Mouse (Mus musculus) cerebellum, adult 2 months (tissue): ENCODE results near the gene 4930518I15Rik. TPM values are rescaled to one million over a fixed set of nuclear protein-coding genes. Genes with fewer than 3 reads are reported as not detected.

Experiments used
- DNase-seq, 2 experiments: peaks; one replicate each; pipeline ENCODE4 v3.0.0; 2021
- H3K27ac ChIP-seq: fragments of 200-500 bp; 2 replicates; pipeline ENCODE4 v1.5.1; 2012; ENCODE audit warnings: low read length, control low read depth, inconsistent platforms; ENCODE audit not compliant: insufficient read depth
- H3K27me3 ChIP-seq: fragments of 200-500 bp; 2 replicates; pipeline ENCODE4 v1.6.1; 2012; ENCODE audit warnings: inconsistent platforms, mild to moderate bottlenecking, low read length, moderate library complexity; ENCODE audit not compliant: control insufficient read depth, insufficient read depth
- H3K4me1 ChIP-seq: fragments of 200-500 bp; 2 replicates; pipeline ENCODE4 v1.6.1; 2011; ENCODE audit warnings: low read length; ENCODE audit not compliant: control insufficient read depth, insufficient read depth
- H3K4me3 ChIP-seq: fragments of 200-500 bp; replicated peaks from 2 replicates; pipeline ENCODE3; 2011; ENCODE audit warnings: mild to moderate bottlenecking, low read depth, low read length, control low read depth; ENCODE audit not compliant: insufficient read depth
- CTCF ChIP-seq: fragments of 200-500 bp; IDR thresholded peaks from 2 replicates; pipeline ENCODE4 v1.5.1; 2011; ENCODE audit warnings: low read depth, mild to moderate bottlenecking, control low read depth, low read length, moderate library complexity, borderline replicate concordance; ENCODE audit not compliant: insufficient read depth
- POLR2A ChIP-seq: fragments of 200-500 bp; IDR thresholded peaks from 2 replicates; pipeline ENCODE4 v1.6.1; 2011; ENCODE audit warnings: low read length, control low read depth, borderline replicate concordance; ENCODE audit not compliant: insufficient read depth
- WGBS: fragments of 180-500 bp; shearing (Covaris S2); methylation state at CpG from one replicate; pipeline ENCODE4 v1.1.7; 2018; 5-methylcytosine and 5-hydroxymethylcytosine counted together
- polyA plus RNA-seq: library from polyadenylated mRNA; depleted of rRNA; stranded (reverse); fragments of >200 nt; gene quantifications from 2 replicates; pipeline ENCODE4 v1.2.3, GENCODE M21; 2012; rRNA removed

4930518I15Rik gene
- polyA plus RNA-seq, 1 experiment: 5.8 TPM

- 86% methylated on average over 3 of the region's 3 CpGs for WGBS
- no peak for DNase-seq
- Histone ChIP-seq H3K4me3 (no peak overlapping the region), H3K27me3 (no peaks in the 10 kb centered on the region), H3K4me1 (no peaks in the 10 kb centered on the region), H3K27ac (no peak overlapping the region)
- TF ChIP-seq CTCF: no peak
- no peak for TF ChIP-seq POLR2A
Measured at GRCm38 (mm10) chr2:156815412-156815811, 42.3 kb downstream of the 4930518I15Rik start.

- Histone ChIP-seq H3K4me3 (no peak overlapping the region), H3K4me1 (no peaks in the 10 kb centered on the region), H3K27me3 (no peaks in the 10 kb centered on the region), H3K27ac (no peak overlapping the region)
- no peak for DNase-seq
- 39% methylated on average over 5 of the region's 5 CpGs for WGBS
- no peak for TF ChIP-seq POLR2A
- TF ChIP-seq CTCF: no peak
Measured at GRCm38 (mm10) chr2:156814893-156815292, 42.9 kb downstream of the 4930518I15Rik start.

GRCm38 (mm10) chr2:156814344-156814801 lies 43.4 kb downstream of the 4930518I15Rik start:
- 29% methylated on average over 8 of the region's 8 CpGs for WGBS
- Histone ChIP-seq H3K4me3 (no peak overlapping the region), H3K27me3 (no peaks in the 10 kb centered on the region), H3K4me1 (no peaks in the 10 kb centered on the region), H3K27ac (no peak overlapping the region)
- no peak for DNase-seq
- TF ChIP-seq CTCF: no peak
- no peak for TF ChIP-seq POLR2A

DNA sequence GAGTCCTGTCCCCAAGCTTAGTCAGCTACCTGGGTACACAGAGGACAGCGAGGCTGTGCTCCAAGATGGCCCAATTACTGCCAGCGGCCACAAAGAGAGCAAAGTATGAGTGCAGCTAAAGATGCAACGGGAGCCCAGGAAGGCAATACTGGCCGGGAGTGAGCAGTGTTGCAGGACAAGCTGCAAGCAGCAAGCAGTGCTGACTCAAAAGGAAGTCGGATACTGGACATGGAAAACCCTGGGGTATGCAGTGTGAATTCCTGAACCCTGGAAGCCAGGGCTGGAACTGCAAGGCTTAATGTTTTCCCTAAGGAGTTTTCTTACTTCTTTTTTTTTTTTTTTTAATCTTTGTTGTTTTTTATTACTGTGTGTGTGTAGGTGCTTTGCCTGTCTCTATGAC lies 46.2 kb downstream of the 4930518I15Rik start:
- Histone ChIP-seq H3K27me3 (no peaks in the 10 kb centered on the region), H3K4me3 (no peak overlapping the region), H3K27ac (no peak overlapping the region), H3K4me1 (no peaks in the 10 kb centered on the region)
- 84% methylated on average over 5 of the region's 5 CpGs for WGBS
- no peak for DNase-seq
- no peak for TF ChIP-seq POLR2A
- TF ChIP-seq CTCF: no peak

DNA sequence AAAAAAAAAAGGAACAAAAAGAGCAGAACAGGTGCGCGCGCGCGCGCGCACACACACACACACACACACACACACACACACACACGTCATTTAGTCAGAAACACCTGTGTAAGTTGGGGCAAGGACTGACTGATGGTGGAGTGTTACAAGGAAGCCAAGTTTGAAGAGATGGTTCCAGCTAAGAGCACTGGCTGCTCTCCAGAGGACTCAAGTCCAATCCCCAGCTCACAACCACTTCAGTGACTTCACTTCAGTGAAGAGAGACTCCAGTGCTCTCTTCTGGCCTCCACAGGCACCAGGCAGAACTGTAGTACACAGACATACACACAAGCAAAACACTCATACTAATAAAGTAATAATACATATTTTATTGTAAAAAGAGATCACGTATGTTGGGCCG lies 47.0 kb downstream of the 4930518I15Rik start:
- TF ChIP-seq CTCF (no peak), POLR2A (no peak)
- 91% methylated on average over 10 of the region's 10 CpGs for WGBS
- H3K4me1 ChIP-seq: no peaks in the 10 kb centered on the region

DNA sequence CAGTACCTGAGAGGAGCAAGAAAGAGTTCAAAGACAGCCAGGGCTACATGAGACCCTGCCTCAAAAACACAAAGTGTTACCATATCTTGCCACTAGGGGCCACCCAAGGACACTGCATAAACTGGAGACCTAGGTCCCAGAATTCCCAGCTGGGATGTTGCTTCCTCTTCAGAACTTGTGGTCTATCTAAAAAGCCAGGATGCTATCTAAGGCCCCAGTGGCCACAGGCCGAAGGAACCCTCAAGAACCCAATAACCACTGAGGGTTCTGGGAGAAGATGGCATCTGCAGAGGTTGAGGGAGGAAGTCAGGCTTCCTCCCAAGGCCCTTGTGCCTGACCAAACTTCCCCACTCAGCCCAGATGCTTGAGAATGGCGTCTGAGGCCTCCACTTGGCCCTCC lies 48.2 kb downstream of the 4930518I15Rik start:
- 32% methylated on average over 2 of the region's 2 CpGs for WGBS
- H3K4me3 ChIP-seq: no peak overlapping the region

More for the DNA sequence above, 47.0 kb downstream of the 4930518I15Rik start:
- Histone ChIP-seq H3K27ac (no peak overlapping the region), H3K4me3 (no peak overlapping the region), H3K27me3 (no peaks in the 10 kb centered on the region)
- DNase-seq: no peak

DNA sequence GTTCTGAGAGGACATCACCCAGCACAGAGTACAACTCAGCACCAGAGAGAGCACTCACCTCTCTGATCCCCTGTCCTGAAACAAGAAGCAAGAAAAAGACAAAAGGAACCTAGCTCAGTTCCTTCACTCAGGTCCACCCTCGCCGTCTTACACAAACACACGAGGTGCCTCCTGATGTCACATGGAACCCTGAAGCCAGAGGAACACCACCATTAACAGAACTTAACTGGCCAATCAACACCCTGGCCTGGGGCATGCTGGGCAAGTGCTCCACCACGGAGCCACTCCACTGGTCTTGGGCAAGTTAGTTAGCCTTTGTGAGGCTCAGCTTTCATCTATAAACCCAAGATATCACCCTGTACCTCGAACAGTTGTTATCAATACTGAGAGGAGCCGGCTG lies 50.9 kb downstream of the 4930518I15Rik start:
- 75% methylated on average over 6 of the region's 6 CpGs for WGBS
- no peaks in the 10 kb centered on the region for H3K27me3 ChIP-seq
- H3K4me1 ChIP-seq: no peaks in the 10 kb centered on the region
- no peak for DNase-seq
- no peak for TF ChIP-seq CTCF
- TF ChIP-seq POLR2A: no peak
- no peak overlapping the region for H3K4me3 ChIP-seq
- no peak overlapping the region for H3K27ac ChIP-seq

More for the DNA sequence above, 48.2 kb downstream of the 4930518I15Rik start:
- Histone ChIP-seq H3K27me3 (no peaks in the 10 kb centered on the region), H3K27ac (no peak overlapping the region), H3K4me1 (no peaks in the 10 kb centered on the region)
- TF ChIP-seq POLR2A (no peak), CTCF (peak; percentile 82)
- peak; percentile 45 to 66 for DNase-seq

Other genes starting within 250 kb of the 4930518I15Rik start
- 126 and 130 TPM in 2 replicates for gene Dlgap4, start 244.2 kb downstream of the 4930518I15Rik start, polyA plus RNA-seq
- gene Myl9, start 82.5 kb downstream of the 4930518I15Rik start, polyA plus RNA-seq: 39.2 and 40.0 TPM in 2 replicates
- gene Tgif2, start 17.9 kb downstream of the 4930518I15Rik start, polyA plus RNA-seq: 1.8 and 2.3 TPM in 2 replicates
- 145 and 149 TPM in 2 replicates for gene Rab5if, start 5.2 kb upstream of the 4930518I15Rik start, polyA plus RNA-seq
- 0.06 and 0.07 TPM in 2 replicates for gene Sla2, start 29.2 kb upstream of the 4930518I15Rik start, polyA plus RNA-seq
- 782 and 861 TPM in 2 replicates for gene Ndrg3, start 134.1 kb upstream of the 4930518I15Rik start, polyA plus RNA-seq
- 4.6 and 4.8 TPM in 2 replicates for gene Dsn1, start 149.2 kb upstream of the 4930518I15Rik start, polyA plus RNA-seq
- gene Soga1, start 221.3 kb upstream of the 4930518I15Rik start, polyA plus RNA-seq: 38.3 and 50.1 TPM in 2 replicates
- gene Tldc2, start 229.1 kb upstream of the 4930518I15Rik start, polyA plus RNA-seq: 6.0 and 7.1 TPM in 2 replicates